Mouse (Mus musculus) cortical plate, adult 2 months (tissue): ENCODE measurements around the gene Snx21.

Experiments used
- CTCF ChIP-seq: fragments of 200-500 bp; IDR thresholded peaks from 2 replicates; pipeline ENCODE4 v1.5.1; 2011; ENCODE audit warnings: mild to moderate bottlenecking, control low read depth, low read length; ENCODE audit not compliant: insufficient read depth; ENCODE audit errors: extremely low read depth
- POLR2A ChIP-seq: fragments of 200-500 bp; IDR thresholded peaks from 2 replicates; pipeline ENCODE4 v1.6.1; 2011; ENCODE audit warnings: mild to moderate bottlenecking, low read length, control low read depth; ENCODE audit not compliant: insufficient read depth; ENCODE audit errors: extremely low read depth

- TF ChIP-seq CTCF (no peak), POLR2A (no peak)
These were observed 11.6 kb upstream of the Snx21 start for GRCm38 (mm10) chr2:164773989-164774364.
